Mouse (Mus musculus) G1E (cell line): Measurements from ENCODE around the gene Raly.

Experiments
- CTCF ChIP-seq: IDR thresholded peaks from 2 replicates; pipeline ENCODE4 v1.5.1; 2012; ENCODE audit warnings: low read depth, low read length, inconsistent platforms, mixed read lengths
- GATA1 ChIP-seq: IDR thresholded peaks from 2 replicates; pipeline ENCODE4 v1.6.1; 2012; ENCODE audit warnings: borderline replicate concordance, low read length, inconsistent platforms, mixed read lengths
- TAL1 ChIP-seq: conservative IDR thresholded peaks from 2 replicates; pipeline ENCODE4 v1.6.1; 2012; ENCODE audit warnings: low read depth, low read length, inconsistent platforms, mixed read lengths

- no peak for TF ChIP-seq GATA1
- no peak for TF ChIP-seq CTCF
- TF ChIP-seq TAL1, result no peak
Measured at GRCm38 (mm10) chr2:154820346-154820745, 29.4 kb downstream of the Raly start.
